ENCODE assay signal across 8 mouse cellular contexts in the genomic region with DNA sequence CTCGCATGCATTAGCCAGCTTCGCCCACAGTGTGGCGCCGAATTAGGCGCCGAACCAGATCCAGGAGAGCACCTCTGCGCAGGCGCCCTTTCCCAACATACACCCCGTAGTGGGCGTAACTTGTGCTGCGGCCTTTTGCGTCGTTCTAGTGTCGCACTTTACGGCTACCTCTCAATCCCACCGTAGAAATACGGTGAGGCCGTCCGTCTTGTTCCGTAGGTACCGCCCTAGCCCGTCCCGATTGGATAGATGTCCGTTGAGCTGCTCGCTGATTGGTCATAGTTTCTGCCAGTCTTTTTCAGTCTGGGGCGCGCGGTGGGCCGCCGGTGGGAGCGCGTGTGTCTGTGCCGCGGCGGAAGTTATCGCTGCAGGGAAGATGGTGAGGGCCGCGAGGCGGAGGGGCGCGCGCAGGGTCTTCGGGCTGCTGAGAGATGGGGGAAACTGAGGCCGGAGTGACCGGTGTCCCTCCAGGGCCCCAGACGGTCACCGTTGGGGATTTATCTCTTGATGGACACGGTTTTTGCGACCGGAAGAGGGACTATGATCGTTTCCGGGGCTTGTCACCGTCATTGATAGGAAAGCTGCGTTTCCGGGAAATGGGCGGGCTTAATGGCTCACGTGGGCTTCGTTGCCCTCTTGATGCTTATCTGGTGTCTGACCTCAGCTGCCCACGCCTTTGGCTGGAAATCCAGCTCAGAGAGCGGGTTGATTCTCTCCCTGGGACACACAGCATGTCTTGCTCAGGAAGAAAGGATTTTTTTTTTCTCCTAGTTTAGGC. TPM values are rescaled to one million over a fixed set of nuclear protein-coding genes. Genes with fewer than 3 reads are reported as not detected.
DNase-seq lines count a peak whose midpoint lies in the region; ATAC-seq and TF ChIP-seq lines count a peak whose summit lies in the region.

Lsm4 (plus strand) TSS at position 170 of the 778 bp plus-strand sequence.

- H3K4me3 ChIP-seq in hindbrain, embryonic 13.5 days, result peak within 1 kb of the TSS; percentile 61

- CTCF ChIA-PET in Patski (lab: Charles Lee), result interaction anchor here (0.6 to 4.0 kb wide), 13 partner anchors 10 to 863 kb away, joined by 3 to 45 read pairs (median 4); partner anchors contain the start of gene Jund

- in situ Hi-C loops in Patski (cut with MboI; ENCODE audit: low pct_unique_long_range_greater_than_20kb), result loop anchor here (5.0 kb wide), 1 partner anchor 39 kb away; no protein-coding TSS in a partner anchor

- peak within 1 kb of the TSS; percentile 99 for H3K27ac ChIP-seq in hindbrain, embryonic 13.5 days

- no peaks in the 10 kb centered on the region for H3K27me3 ChIP-seq in Patski
- H3K27me3 ChIP-seq in hindbrain, embryonic 13.5 days, result no peaks in the 10 kb centered on the region

- peak within 1 kb of the TSS; percentile 73 for H3K4me2 ChIP-seq in hindbrain, embryonic 13.5 days

- WGBS in hindbrain, embryonic 13.5 days, result under 1% methylated on average over 60 of the region's 60 CpGs

- POLR2A ChIA-PET in Patski (lab: Charles Lee), result interaction anchor here (3.8 to 4.5 kb wide), 2 partner anchors 26 to 29 kb away, joined by 26 to 31 read pairs; partner anchors contain the start of genes Iqcn and Jund

- peaks cover 25% of the 10 kb centered on the region for H3K4me1 ChIP-seq in hindbrain, embryonic 13.5 days (replicated peaks)

- no peaks in the 10 kb centered on the region for H3K9me3 ChIP-seq in hindbrain, embryonic 13.5 days

- peak; percentile 92 for ATAC-seq in Patski
- peak; percentile 98 for ATAC-seq in hindbrain, embryonic 13.5 days (ENCODE audit: low FRiP score)

- peak; percentile 98 for DNase-seq in Patski (ENCODE audit: low read depth, low spot score)
- DNase-seq in cerebellum, postnatal 14 days, result peak; percentile 98 to 100
- peak; percentile 97 to 99 for DNase-seq in frontal cortex, postnatal 14 days (ENCODE audit: low spot score in 2 of 2)
- peak; percentile 96 to 99 for DNase-seq in layer of hippocampus, postnatal 25 days (ENCODE audit: extremely low spot score in 1 of 2, low spot score in 1 of 2)
- DNase-seq in lung, postnatal 25 days (ENCODE audit: low spot score), result peak; percentile 99
- peak; percentile 99 for DNase-seq in retina, embryonic 14.5 days (ENCODE audit: low spot score)
- peak; percentile 96 for DNase-seq in thymus, postnatal 4 days

- H3K9ac ChIP-seq in hindbrain, embryonic 13.5 days, result peak within 1 kb of the TSS; percentile 80

- peaks cover 12% of the 10 kb centered on the region for H3K36me3 ChIP-seq in hindbrain, embryonic 13.5 days

- no peak for TF ChIP-seq CTCF in Patski (IDR thresholded peaks at IDR 0.05)

RNA-seq across cellular contexts. Expression of gene Lsm4, which starts in this region (rescaled TPM):
- polyA plus RNA-seq in Patski (2021), result 189 TPM
- 191 and 193 TPM in 2 replicates for polyA plus RNA-seq in hindbrain, embryonic 13.5 days (2015; fragmentation: Nextera tagmentation; extraction: Ambion mirVana)
- total RNA-seq in layer of hippocampus, postnatal 25 days (2021), result 10 to 100 TPM; 66.2 to 67.4 TPM

Comparison
In these comparisons a context has a peak if more than half of its experiments do, and no peak if none do; other contexts are left out.
1. Peak in every context shown above with its lines: DNase-seq, ATAC-seq, H3K4me3 ChIP-seq and H3K27ac ChIP-seq.